Mouse (Mus musculus) natural killer cell, adult 2 months (primary cell): ENCODE results near the gene Cenpm.

Experiments used
- DNase-seq, 2 experiments: peaks; one replicate each; pipeline ENCODE4 v3.0.0; 2022; ENCODE audit warnings: low spot score in 2 of 2

Gene Cenpm

DNA sequence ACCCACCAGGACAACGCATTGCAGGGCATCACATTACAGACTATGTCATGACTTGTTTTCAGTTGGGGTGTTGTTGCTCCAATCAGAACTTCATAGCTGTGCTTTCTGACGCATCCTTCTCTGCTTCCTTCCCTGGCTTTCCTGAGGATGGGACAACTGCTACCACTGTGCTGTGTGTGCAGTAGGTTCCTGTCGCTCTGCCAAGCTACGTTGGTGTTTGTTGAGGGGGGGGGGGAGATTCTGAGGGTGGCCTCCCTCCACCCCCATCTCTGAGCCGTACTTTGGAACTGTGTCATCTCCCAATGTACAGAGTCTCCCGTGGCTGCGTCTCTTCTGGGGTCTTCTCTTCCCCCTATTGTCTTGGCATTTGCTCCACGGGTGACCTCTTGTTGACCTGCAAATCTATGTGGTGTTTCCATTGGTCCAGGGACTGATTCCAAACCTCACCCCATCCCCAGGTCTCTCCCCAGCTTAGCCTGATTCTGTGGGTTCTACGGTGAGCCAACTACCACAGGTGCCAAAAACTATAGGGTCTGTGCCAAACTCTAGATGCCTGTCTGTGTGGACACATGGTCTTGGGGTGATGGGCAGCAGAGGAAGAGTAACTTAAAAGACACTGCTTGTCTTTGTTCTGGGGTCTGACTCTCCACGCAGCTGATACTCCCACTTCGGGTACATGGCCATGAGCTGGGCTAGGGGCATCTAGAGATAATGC is 29.1 kb downstream of the Cenpm start:
- no peak for DNase-seq

DNA sequence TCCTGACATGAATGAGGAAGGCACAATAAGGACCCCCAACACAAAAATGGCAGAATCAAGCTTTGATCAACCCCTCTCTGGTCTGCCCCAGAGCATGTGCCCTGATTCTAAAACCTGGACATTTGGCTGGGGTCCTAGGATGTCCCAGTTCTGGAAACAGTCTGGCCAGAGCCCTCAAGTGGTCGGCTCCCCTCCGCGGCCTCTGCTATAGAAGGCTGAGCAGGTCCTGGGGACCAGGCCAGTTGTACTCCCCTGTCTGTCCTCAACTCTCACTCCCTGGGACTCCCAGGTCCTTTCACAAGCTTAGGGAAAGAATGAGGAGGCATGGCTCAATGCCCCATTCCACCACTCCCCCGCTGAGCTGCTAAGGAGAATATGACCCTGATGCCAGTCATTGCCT is 31.3 kb downstream of the Cenpm start:
- no peak for DNase-seq

DNA sequence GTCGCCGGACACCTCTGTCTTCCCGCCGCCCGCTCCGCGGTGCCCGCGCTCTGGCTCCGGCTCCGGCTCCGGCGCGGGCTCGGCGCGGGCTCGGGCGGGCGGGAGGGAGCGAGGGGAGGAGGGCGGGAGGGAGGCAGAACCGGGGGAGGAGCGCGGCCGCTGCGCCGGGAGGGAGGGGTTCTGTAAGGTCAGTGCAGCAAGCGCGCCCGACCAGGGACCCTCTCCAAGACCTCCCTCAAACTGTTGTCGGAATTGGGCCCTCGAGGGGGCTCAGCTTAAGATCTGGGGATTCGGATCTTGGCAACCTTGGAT is 31.8 kb downstream of the Cenpm start, which contains the start of gene Shisa8:
TSS of gene Shisa8 (minus strand) at position 64 of the 312 bp plus-strand sequence.
- DNase-seq = no peak

DNA sequence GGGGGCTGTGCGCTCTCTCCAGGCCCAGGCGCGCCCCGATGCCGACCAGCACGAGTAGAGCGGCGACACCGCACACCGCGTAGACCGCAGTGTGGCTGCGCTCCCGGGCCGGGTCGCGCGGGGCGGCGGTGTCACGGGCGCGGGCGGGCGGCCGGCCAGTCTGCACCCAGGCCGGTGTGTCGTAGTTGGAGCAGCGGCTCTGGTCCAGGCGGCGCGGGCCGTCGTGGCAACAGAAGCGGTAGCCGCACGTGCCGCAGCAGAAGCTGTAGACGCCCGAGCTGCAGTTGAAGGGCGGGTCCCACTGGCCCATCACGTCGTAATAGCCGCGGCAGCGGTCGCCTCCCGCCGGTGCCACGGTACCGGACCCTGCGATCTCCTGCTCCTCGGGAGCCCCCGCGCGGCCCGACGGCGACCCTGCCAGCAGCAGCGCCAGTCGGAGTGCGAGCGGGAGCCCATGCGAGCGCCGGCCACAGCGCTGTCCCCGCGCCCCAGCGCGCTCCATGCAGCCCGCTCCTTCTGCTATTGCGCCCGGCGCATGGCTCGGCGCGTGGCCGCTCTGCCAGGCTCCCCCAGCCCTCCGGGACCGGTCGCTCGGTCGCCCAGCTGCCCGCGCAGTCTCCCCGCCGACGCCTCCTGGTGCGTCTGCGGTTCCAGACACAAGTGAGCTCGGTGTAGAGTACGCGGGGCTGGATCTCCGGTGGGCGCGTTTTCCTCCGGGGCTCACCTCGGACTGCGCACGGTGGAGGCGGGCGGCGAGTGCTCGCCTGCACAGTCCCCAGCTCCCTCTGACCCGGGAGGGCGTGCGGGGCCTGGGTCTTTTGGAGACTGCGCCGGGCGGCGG is 32.4 kb downstream of the Cenpm start:
- DNase-seq = no peak

DNA sequence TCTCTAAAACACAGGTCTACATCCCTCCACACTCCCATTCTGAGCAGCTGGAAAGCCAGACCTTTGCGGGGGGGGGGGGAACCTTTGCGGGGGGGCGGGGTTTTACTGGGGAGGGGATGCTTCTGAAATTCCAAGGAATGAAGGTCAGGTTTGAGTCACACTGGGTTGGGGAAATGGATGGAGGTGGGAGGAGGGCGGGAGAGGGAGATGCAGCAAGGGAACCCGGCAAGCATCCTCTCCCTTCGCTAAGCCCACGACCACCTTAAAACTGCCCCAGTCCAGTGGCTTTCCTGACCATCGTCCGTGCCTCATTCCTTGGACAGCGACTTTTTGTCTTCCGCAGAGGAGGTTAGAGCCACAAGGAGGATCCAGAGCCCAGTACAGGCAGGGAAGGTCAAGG is 33.3 kb downstream of the Cenpm start:
- no peak for DNase-seq

DNA sequence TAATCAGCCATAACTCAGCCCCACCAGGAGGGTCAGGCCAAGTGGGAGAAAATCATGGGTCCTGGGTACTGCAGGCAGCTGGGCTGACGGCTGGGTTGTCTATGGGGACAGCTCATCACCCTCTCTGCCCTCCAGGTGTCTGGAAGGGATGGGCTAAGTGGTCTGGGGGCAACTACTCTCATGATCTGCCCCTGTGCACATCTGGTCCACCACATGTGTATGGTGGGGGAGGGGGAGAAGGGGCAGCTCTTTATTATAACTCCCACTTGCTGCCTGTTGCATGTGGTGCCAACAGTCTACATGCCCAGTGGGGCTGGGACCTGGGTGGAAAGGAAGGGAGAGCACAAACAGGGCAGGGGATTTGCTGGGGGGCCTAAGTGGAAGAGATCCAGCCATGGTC is 33.7 kb downstream of the Cenpm start:
- DNase-seq = no peak

DNA sequence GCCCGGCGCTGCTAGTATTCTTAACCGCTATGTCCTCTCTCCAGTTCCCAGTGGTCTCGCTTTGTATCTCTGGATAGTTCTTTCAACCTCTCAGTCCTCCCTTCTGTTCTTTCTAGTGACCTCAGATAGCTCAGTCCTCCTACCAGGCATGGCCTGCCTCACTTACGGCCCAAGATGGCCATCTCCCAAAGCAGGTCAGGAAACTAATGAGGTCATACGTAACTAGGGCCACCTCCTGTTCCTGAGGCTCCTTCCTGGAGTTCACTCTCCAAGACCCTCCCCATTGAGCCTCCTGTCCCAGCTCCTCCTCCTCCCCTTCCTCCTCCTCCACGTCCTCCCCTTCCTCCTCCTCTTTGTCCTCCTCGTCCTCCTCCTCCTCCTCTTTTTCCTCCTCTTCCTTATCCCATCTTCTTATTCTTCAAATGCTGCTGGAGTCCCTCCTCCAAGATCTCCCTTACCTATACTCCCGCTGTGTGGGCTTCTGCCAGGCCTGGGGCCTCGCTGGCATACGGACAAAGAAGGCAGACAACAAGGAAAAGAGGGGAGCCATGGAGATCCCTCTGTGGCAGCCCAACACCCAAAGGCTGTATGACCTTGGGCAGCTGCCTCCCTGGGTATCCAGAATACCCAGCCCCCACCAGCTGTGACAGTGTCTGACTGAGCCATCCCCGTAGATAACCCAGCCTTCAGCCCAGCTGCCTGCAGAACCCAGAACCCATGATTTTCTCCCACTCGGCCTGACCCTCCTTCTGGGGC is 35.1 kb downstream of the Cenpm start:
- DNase-seq = no peak

DNA sequence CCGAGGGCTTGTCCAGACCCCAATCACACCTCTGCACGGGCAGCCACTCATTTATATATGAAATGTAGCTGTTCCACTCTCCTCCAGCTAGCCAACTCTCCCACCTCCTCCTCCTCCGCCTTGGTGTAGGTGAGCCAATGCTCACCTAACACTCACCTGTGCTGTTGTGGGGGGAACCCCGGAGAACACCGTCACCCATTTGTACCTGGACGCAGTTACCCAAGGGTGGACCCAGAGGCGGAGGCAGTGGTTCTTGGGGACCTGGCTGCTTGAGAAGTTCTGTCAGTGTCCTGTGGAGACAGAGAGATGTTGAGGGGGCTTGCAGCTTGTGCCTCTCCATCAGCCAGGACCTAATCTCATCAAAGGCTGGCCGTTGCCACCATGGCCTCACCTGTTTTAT is 36.2 kb downstream of the Cenpm start:
- no peak for DNase-seq

DNA sequence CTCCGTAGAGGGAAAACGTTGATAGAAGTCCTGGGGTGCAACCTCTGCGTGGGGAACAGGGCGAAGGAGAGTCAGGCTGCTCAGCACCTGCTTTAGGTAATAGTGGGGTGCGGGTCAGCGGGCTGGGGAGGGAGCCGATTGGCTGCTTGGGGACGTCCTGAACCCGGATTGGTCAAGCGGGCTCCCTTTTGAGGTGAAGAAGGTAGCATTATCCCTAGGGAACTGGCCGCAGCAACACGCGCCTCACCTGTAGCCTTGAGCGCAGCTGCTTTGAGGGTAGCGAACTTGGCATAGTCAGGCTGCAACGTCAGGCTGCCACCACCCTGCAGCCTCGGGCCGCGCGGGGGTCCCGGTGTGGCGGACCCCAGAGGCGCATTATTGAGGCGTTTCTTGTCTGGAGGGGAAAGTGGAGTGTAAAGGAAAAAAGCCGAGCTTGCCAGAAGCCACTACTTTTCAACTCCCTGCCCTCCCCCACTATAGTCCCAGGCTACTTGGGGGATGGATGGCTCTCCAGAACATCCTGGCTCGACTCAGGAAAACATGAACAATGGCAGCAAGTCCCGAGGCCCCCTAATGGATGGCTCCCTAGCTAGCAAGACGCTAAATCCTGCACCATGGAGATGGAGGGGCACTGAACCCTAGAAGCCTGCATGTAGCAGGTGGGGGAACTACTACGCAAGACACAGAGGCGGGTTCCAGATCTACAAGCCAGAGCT is 36.9 kb downstream of the Cenpm start:
- no peak for DNase-seq

DNA sequence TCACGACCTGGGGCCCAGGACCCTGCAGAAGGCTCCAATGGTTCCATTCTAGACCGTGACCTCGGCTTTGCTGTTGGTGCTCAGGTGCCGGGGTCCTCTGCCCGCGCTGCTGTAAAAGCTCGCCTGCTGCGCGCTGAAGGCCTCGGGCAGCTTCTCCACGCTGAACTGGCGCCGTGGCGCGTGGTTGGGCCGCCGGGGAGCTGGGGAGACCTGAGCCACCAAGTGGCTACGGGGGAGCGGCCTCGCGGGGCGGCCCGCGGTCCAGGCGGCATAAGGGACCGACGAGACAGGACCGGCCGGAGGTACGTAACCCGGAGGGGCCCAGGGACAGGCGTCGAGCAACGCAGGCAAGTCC is 37.5 kb downstream of the Cenpm start:
- DNase-seq = no peak

DNA sequence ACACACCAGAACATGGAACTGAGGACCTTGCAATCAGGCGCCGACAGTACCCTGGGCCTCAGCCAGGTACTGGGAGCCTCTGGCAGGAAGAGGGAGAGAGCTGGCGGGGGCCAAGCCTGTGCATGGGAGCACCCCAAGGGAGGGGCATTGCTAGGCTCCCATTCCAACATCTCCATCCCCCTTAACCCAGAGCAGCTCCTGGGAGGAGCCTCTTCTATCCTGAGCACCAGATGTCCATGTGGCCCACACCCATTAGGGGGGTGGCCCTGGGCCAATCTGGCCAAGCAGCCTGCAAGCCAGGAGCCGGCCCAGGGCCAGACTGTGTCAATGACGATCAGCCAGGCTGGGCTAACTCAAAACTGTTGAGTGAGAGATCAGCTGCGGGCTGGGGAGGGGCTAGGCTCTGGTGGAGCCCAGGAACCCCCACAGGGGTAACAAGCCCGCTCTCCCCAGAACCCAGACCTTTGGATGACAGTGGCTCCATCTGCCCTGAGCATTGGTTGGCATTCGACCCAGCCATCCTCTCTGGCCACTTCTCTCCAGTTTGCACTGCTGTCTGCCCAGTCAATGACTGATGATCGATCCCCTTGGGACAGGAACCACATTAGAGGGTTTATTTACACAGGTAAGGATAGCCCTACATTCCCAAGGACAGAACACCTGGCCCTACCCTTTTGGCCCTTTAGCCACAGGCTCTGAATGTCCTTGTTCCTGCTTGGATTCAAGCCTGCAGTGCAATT is 38.0 kb downstream of the Cenpm start:
- DNase-seq = no peak

DNA sequence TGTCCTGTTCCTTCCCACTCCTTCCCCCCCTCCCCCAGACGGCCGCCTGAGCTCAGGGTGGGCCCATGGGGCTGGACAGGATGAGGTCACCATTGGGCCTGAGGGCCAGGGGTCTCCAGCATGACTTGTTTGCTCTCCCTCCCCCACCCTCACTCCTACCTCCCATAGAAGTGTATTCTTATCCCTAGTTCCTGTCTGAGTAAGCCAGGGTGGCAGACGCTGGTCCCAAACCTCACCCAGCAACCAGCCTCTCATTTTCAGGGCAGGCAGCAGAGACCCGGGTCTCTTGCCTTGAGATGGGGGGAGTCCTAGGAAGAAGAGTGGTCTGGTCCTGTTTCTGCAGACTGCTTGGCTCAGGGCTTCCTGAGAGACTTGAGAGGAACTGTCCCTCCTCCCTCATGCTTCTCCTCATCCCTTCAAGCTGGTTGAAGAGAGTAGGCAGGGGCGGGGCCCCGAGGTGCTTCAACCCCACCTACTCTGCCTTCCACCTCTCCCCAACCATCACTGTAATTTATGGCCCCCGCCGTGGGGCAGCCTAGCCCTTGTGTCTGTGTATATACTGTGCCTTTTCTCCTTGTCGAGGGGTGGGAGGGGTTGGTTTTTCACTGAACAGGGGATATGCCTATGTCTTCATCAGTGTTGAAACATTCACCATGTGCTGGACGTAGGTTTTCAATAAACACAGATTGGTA is 39.7 kb downstream of the Cenpm start:
- no peak for DNase-seq

DNA sequence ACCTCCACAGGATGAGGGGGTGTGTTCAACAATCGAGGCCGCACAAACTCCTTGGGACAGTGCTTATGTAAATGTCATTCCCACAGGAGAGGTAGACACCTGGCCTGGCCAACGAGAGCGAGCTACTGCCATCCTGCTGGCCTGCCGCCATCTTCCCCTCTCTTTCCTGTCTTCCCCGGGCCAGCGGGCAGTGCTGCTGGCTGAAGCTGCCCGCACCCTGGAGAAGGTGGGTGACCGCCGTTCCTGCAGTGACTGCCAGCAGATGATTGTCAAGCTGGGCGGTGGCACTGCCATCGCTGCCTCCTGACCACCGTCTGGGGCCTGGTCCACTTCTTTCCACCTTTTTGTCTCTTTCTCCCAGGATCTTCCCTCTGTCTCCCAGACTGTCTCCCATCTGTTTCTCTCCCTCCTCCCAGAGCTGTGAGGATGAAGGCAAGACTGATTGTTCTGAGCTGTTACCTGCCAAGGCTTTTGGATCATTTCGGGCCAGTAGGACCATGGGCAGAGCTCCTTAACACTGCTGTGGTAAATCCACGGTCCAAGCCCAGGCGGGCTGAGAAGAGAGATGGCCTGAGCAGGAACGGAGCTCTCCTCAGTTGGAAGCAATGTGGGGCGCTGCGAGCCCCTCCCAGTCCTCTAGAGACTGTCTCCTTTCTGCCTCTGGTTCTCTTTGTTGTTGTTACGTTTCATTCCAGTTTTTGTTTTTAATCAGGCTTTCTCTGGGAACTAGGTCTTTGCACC is 40.8 kb downstream of the Cenpm start:
- no peak for DNase-seq

DNA sequence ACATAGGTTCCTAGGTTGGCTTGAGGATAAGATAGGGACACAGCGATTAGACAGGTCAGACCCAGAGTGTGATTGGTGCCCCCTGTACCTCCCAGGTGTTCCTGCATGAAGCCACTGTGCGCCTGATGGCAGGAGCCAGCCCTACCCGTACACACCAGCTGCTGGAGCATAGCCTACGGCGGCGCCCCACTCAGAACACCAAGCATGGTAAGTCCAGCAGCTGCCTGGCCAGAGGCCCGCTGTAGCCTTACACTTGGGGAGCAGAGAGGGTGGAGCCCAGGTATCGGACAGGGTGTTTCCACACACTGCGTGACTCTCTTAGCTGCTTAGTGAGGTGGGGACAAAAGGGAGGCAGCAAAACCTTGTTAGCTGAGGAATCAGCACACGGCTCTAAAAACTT is 41.5 kb downstream of the Cenpm start:
- DNase-seq = no peak

DNA sequence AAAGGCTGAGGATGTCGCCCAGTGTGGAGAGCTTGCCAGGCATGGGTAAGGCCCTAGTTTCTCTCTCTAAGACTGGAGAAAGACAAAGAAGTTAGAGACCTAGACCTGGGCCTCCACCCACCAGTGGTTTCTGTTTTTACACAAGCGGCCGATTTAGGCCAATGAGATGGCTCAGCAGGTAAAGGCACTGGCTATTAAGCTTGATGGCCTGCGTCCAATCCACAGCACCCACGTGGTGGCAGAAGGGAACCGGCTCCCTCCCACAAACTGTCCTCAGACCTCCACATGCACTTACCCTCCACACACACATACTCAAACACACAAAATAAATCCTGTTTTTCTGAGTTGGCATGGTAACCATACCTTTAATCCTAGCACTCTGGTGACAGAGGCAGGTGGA is 42.5 kb downstream of the Cenpm start:
- no peak for DNase-seq

DNA sequence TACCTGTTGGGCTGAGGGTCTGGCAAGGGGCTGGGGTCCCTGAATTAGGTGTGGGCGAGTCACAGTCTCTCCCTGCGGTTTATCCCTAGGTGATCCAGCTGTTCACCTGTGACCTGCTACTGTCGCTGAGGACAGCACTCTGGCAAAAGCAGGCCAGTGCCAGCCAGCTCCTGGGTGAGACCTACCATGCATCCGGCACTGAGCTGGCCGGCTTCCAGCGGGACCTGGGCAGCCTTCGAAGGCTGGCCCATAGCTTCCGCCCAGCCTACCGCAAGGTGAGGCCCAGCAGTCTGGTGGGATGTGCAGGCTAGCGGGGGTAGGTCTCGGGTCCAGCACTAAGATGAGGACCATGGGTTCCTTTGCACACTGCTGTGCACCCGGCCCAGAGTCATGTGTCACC is 45.0 kb downstream of the Cenpm start:
- peak in 1 of 2 experiments; percentile 31 for DNase-seq

DNA sequence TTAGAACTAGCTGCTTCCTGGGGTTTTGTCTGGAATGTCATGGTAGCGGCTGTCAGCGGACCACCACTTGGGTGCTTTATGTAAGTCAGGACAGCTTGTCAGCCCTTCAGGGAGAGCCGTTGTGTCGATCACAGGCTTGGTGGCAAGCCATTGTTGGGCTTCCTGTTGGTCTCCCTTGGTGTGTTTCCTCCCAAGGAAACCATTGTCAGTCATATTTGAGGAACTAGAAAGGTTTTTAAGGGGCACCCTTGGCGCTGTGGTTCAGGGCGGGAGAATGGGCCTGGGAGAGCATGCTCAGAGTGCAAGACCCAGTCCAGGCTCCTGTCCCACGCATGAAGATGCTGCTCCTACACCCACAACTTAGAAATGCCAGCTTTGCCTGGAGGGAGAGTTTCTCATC is 46.2 kb downstream of the Cenpm start:
- no peak for DNase-seq

DNA sequence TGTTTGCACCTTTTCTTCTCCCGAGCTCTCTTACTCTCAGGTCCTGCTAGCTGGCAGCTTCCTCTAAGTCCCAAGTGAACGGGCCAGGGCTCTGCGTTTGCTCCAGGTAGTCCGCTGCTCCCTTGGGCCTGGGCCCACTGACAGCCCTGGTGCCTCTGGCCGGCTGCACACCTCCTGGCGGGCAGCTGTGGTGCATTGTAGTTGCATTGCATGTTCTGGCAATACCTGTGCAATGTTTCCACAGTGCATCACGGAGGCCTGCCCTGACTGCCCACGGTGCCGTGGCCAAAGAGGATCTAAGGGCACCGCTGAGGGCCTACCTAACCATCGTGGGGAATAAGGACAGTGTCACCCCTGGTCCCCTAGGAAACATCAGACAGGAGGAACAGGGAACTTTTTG is 46.6 kb downstream of the Cenpm start:
- DNase-seq = no peak

DNA sequence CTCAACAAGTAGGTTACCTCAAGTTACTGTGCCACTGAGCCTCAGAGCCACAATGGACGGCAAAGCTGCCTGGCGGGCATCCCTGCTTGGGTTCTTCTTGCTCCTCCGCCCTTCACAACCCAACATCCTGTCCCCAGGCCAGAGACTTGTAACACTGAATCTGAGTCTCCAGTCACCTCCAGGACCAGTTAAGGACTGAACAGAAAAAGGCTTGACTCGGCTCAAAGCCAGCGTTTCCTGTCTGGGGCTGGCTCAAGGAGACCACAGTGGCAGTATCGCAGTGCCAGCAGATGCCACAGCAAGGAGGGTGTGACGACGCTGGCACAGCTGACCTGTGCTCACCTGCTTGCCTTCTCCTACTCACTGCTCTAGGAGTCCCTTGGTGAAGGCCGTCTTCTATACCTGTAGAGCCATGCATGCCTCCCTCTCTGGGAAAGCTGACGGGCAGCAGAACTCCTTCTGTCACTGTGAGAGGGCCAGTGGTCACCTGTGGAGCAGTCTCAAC is 47.2 kb downstream of the Cenpm start:
- DNase-seq = peak; percentile 31 to 52

DNA sequence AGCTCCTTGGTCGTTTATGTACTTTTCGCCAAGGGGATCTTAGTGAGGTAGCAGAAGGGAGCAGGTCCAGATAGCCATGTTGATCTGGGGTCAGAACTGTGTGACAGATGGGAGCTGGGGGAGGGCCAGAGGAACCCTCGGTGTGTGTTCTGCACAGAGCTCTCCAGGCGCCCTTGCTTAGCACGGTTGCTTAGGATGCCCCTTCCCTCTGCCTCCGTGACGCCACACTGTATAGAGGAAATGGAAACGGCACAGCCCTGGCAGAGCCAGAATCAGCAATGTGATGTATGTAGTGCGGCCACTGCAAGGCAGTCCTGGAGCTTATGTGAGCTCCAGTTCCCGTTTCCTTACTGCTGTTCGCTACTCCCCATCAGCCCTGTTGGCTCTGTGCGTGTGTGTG is 48.2 kb downstream of the Cenpm start:
- no peak for DNase-seq
